Mouse (Mus musculus): ENCODE measurements around the gene Tmem45a2.
"Not testable (repeated sequence)": the region's sequence is repeated elsewhere in the genome, so short reads cannot be mapped to it uniquely, and the experiment has no call there.

The Tmem45a2 gene

GRCm38 (mm10) chr16:57071132-57071639 lies at the start of gene Tmem45a2:
Gene Tmem45a2 (minus strand): TSS chr16:57071372.
- DNase-seq: no peak

GRCm38 (mm10) chr16:57117562-57117961 lies 46.4 kb upstream of the Tmem45a2 start:
- no peak for DNase-seq

GRCm38 (mm10) chr16:57116066-57116465 lies 44.9 kb upstream of the Tmem45a2 start:
- DNase-seq: no peak

GRCm38 (mm10) chr16:57106185-57106960 lies 35.2 kb upstream of the Tmem45a2 start:
- DNase-seq: no peak

GRCm38 (mm10) chr16:57101174-57101573 lies 30.0 kb upstream of the Tmem45a2 start:
- no peak for DNase-seq

- DNase-seq: no peak
Observed at GRCm38 (mm10) chr16:57099572-57100237, 28.5 kb upstream of the Tmem45a2 start.

- no peak for DNase-seq
Observed at GRCm38 (mm10) chr16:57098468-57099144, 27.4 kb upstream of the Tmem45a2 start.

GRCm38 (mm10) chr16:57092911-57093605 lies 21.9 kb upstream of the Tmem45a2 start:
- no peak for DNase-seq

GRCm38 (mm10) chr16:57092460-57092859 lies 21.3 kb upstream of the Tmem45a2 start:
- peak; percentile 43 to 46 for DNase-seq

GRCm38 (mm10) chr16:57079577-57079976 lies 8.4 kb upstream of the Tmem45a2 start:
- no peak for DNase-seq

GRCm38 (mm10) chr16:57075986-57076385 lies 4.8 kb upstream of the Tmem45a2 start:
- DNase-seq: no peak

- no peak for DNase-seq
Observed at GRCm38 (mm10) chr16:57062045-57062444, 9.1 kb downstream of the Tmem45a2 start.

- DNase-seq: no peak
Observed at GRCm38 (mm10) chr16:57056995-57057394, 14.2 kb downstream of the Tmem45a2 start.

GRCm38 (mm10) chr16:57049974-57050373 lies 21.2 kb downstream of the Tmem45a2 start:
- no peak for DNase-seq

- DNase-seq: no peak
Observed at GRCm38 (mm10) chr16:57038600-57038999, 32.6 kb downstream of the Tmem45a2 start.

GRCm38 (mm10) chr16:57030150-57030885 lies 40.9 kb downstream of the Tmem45a2 start:
- DNase-seq: no peak

GRCm38 (mm10) chr16:56998283-56998682 lies 72.9 kb downstream of the Tmem45a2 start:
- not testable (repeated sequence) for DNase-seq

All from B cell, adult 2 months (primary cell).